Mouse (Mus musculus) ES-Bruce4 (cell line): ENCODE measurements at regions not wholly inside any gene's neighbourhood (a gene's known extent, or its start where the extent isn't known, plus 50 kb on each side); places are given as distances from the start of the nearest gene placed in this dataset.
A peak's percentile ranks its signal among the peaks of the same experiment; 100 is the strongest.

ENCODE experiments used
- H3K27ac ChIP-seq: 2 replicates; pipeline ENCODE4 v1.5.1; 2012; ENCODE audit warnings: low read length, inconsistent platforms; ENCODE audit not compliant: insufficient read depth
- H3K27me3 ChIP-seq: 2 replicates; pipeline ENCODE4 v1.6.1; 2012; ENCODE audit warnings: mild to moderate bottlenecking, low read length, inconsistent platforms; ENCODE audit not compliant: control insufficient read depth, poor library complexity, insufficient read depth, severe bottlenecking
- H3K36me3 ChIP-seq: 2 replicates; pipeline ENCODE4 v1.6.1; 2012; ENCODE audit warnings: inconsistent platforms, mild to moderate bottlenecking, low read length, moderate library complexity; ENCODE audit not compliant: control insufficient read depth, poor library complexity, insufficient read depth, severe bottlenecking
- H3K4me1 ChIP-seq: one replicate; pipeline ENCODE4 v1.8.1; 2011; ENCODE audit warnings: low read length; ENCODE audit not compliant: control insufficient read depth, insufficient read depth
- H3K4me3 ChIP-seq: 2 replicates; pipeline ENCODE4 v1.5.1; 2011; ENCODE audit warnings: low read depth, mild to moderate bottlenecking, low read length
- H3K9ac ChIP-seq: 2 replicates; pipeline ENCODE4 v1.6.1; 2012; ENCODE audit warnings: low read depth, mild to moderate bottlenecking, inconsistent platforms; ENCODE audit not compliant: poor library complexity, severe bottlenecking
- H3K9me3 ChIP-seq: replicated peaks from 2 replicates; pipeline ENCODE4 v1.6.1; 2012; ENCODE audit warnings: mild to moderate bottlenecking, low read length, inconsistent platforms; ENCODE audit not compliant: control insufficient read depth, poor library complexity, insufficient read depth, severe bottlenecking
- CTCF ChIP-seq: IDR thresholded peaks from one replicate; pipeline ENCODE4 v1.8.1; 2011; ENCODE audit warnings: low read depth, low read length
- EP300 ChIP-seq: IDR thresholded peaks from 2 replicates; pipeline ENCODE4 v1.6.1; 2011; ENCODE audit warnings: low read depth, low read length; ENCODE audit not compliant: insufficient read depth
- POLR2A ChIP-seq: IDR thresholded peaks from one replicate; pipeline ENCODE4 v1.8.1; 2011; ENCODE audit warnings: low read length; ENCODE audit not compliant: insufficient read depth

DNA sequence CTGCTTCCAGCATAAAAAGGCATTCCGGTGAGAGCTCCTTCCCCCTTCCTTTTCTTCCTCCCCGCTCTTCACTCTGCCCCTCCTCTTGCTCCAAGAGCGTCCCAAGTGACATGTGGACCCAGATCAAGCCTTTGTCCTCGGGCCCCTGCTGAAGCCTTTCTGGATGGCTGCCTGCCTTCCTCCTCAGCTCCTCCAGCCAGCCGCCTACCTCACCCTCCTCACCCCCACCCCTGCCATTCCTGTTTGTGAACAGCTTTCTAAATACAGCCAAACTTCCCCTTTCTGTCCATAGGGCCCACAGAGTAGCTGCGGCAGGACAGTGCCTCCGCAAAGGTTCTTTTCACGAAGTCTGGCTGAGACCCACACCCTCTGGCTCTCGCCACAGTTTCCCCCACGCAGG lies 87.2 kb downstream of the Zfp36l2 start:
- H3K36me3 ChIP-seq: no peaks in the 10 kb centered on the region
- no peak for TF ChIP-seq CTCF
- no peak for TF ChIP-seq POLR2A
- TF ChIP-seq EP300: no peak
- H3K27me3 ChIP-seq: no peaks in the 10 kb centered on the region
- no peak overlapping the region for H3K27ac ChIP-seq
- H3K4me3 ChIP-seq: no peak overlapping the region
- no peak overlapping the region for H3K9ac ChIP-seq
- no peaks in the 10 kb centered on the region for H3K9me3 ChIP-seq
- no peaks in the 10 kb centered on the region for H3K4me1 ChIP-seq

DNA sequence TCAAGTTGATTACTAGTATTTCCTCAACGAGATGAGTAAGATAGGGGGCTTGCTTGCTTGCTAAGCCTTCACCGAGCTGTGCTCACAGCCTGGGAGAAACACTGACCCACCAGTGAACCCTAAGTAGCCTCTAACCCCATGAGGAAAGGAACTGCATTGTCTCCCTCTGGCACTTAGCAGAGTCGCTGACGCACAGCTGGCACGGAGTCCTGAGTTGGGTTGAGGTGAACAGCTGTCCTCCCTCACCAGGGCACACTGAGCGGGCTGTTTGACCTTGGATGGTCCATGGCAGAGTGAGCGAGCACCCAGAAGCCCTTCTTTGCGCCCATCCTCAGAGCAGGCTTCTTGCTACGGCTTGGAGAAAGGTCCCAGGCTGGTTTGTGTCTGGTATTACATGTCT lies 88.0 kb downstream of the Zfp36l2 start:
- Histone ChIP-seq H3K9me3 (no peaks in the 10 kb centered on the region), H3K27ac (no peak overlapping the region), H3K4me3 (no peak overlapping the region), H3K9ac (no peak overlapping the region), H3K4me1 (no peaks in the 10 kb centered on the region), H3K27me3 (no peaks in the 10 kb centered on the region), H3K36me3 (no peaks in the 10 kb centered on the region)
- TF ChIP-seq EP300: no peak
- TF ChIP-seq POLR2A: no peak

DNA sequence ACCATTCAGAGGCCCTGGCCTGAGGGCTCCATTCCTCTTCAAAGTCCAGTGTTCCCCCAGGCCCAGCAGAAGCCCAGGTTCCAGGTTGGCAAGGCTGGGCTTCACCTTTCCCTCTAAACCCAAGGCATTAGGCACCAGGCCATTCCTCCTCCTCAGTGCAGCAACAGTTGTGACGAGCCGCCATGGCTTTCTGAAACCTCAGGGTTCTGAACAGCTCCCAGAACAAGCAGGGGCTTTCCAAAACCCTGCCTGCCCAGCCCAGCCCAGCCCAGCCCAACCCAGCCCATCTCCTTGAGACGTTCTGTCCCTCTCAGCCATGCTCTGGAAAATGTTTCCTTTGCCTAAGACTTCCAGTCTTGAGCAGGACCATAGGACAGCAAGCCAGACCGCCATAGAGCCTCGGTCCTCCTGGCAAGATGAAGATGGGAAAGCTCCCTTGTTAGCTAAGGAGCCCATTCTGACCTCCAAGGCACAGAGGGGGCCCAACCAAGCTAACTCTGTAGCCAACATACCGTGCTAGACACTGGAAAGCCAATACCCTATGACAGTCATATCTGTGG lies 89.8 kb downstream of the Zfp36l2 start:
- Histone ChIP-seq H3K9me3 (no peaks in the 10 kb centered on the region), H3K9ac (no peak overlapping the region), H3K4me3 (no peak overlapping the region), H3K27ac (no peak overlapping the region), H3K4me1 (no peaks in the 10 kb centered on the region), H3K36me3 (no peaks in the 10 kb centered on the region), H3K27me3 (no peaks in the 10 kb centered on the region)
- TF ChIP-seq POLR2A (no peak), CTCF (no peak), EP300 (no peak)

DNA sequence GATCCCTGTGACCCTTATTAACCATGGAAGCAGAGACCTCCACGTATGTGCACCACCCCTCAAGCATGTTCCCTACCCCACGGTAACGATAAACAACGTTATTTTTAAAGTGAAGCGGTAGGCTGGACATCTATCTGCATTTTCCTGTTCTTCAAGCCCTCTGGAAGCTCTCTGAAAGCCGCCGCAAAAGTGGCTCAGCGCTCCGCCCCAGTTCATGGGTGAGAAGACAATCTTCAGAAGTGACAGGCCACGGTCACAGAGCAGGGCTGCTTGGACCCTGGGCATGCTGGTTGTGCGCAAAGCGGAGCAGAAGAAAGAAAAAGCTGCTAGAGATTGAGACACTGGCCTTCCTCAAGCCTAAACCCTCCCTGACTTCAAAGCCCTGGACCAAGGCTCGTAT lies 90.5 kb downstream of the Zfp36l2 start:
- Histone ChIP-seq H3K9me3 (no peaks in the 10 kb centered on the region), H3K27me3 (no peaks in the 10 kb centered on the region), H3K4me3 (no peak overlapping the region), H3K4me1 (no peaks in the 10 kb centered on the region), H3K9ac (no peak overlapping the region), H3K36me3 (no peaks in the 10 kb centered on the region), H3K27ac (no peak overlapping the region)
- no peak for TF ChIP-seq EP300
- TF ChIP-seq CTCF: no peak
- no peak for TF ChIP-seq POLR2A

DNA sequence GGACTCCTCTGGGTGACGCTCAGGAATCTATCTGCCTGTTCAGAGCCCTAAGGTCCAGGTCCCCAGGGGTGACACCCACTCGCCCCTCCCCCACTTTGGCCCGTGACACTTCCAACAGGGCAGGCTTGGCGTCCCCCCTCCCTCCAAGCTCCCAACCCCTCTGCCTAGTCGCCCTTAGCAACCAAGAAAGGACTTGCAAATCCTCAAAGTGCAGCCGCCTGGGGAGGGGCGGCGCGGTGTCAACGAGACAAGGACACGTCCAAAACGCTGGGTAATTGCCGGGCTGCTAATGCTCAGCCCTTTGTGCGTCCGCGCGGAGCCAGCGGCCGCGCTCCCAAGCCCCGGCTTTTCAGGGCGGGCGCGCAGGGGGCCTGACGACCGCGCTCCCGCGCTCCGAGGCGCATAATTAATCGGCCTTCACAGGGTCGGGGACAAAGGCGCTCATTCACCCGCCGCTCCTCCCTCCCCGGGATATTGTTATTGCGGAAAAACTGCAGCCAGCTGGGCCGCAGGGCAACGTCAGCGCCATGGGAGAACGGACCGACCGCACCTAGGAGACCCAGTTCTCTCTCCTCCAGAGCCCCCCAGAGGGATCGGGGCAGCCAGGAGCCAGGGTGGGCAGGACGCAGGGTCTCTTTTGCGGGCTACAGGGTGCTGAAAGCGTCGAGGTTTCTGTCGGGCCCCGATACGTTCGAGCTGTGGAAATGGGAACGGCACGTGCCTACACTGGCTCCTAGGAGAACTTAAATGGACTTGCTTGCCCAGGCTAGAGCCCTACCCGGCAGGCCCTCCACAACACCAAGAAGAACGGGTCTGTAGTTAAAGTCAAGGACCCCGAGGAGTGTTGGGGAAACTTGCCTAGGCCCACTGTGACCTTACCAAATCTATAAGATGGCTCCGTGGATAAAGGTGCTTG lies 91.1 kb downstream of the Zfp36l2 start:
- no peaks in the 10 kb centered on the region for H3K36me3 ChIP-seq
- H3K27ac ChIP-seq: no peak overlapping the region
- H3K4me3 ChIP-seq: peak overlapping the region; percentile 25
- H3K9me3 ChIP-seq: no peaks in the 10 kb centered on the region
- no peaks in the 10 kb centered on the region for H3K27me3 ChIP-seq
- no peaks in the 10 kb centered on the region for H3K4me1 ChIP-seq
- no peak for TF ChIP-seq CTCF
- TF ChIP-seq EP300: peak; percentile 38; the same call in 1 of the 2 replicates
- peak overlapping the region; percentile 31 for H3K9ac ChIP-seq

DNA sequence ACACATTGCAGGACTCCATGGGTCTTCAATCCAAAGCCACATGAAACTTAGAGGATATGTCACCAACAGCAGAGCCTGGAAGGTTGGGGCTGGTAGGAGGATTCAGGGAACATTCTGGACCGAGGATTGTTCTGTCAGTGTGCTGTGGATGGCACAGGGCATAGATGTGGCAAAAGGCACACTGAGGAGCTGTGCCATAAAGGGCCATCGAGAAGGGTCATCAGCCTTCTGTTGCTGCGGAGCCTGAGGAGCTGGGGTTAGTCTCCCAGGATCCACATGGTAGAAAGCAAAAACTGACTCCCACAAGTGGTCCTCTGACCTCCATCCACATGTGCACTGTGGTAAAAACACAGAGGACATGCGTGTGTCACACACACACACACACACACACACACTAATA lies 91.9 kb downstream of the Zfp36l2 start:
- Histone ChIP-seq H3K4me1 (no peaks in the 10 kb centered on the region), H3K27me3 (no peaks in the 10 kb centered on the region), H3K36me3 (no peaks in the 10 kb centered on the region), H3K4me3 (no peak overlapping the region), H3K9ac (no peak overlapping the region), H3K27ac (no peak overlapping the region), H3K9me3 (no peaks in the 10 kb centered on the region)
- TF ChIP-seq POLR2A (no peak), EP300 (no peak), CTCF (no peak)
